Mouse (Mus musculus) forebrain, embryonic 12.5 days (tissue): ENCODE measurements around the gene Ppp1r32. TPM values are rescaled to one million over a fixed set of nuclear protein-coding genes. Genes with fewer than 3 reads are reported as not detected.

Experiments
- ATAC-seq: fragments of 200-750 bp; cut with Nextera tagmentation; 2 replicates; pipeline ENCODE4 v1.8.0; 2017; ENCODE audit warnings: moderate TSS enrichment; ENCODE audit not compliant: low FRiP score
- H3K27ac ChIP-seq: fragments of 300-500 bp; sonication (generic); 2 replicates; pipeline ENCODE4 v1.5.1; 2016; ENCODE audit warnings: mild to moderate bottlenecking
- H3K27me3 ChIP-seq: fragments of 300-500 bp; sonication (generic); 2 replicates; pipeline ENCODE4 v1.6.1; 2016; ENCODE audit warnings: mild to moderate bottlenecking
- H3K36me3 ChIP-seq: fragments of 300-500 bp; sonication (generic); replicated peaks from 2 replicates; pipeline ENCODE4 v1.6.1; 2016; ENCODE audit warnings: mild to moderate bottlenecking
- H3K4me1 ChIP-seq: fragments of 300-500 bp; sonication (generic); 2 replicates; pipeline ENCODE4 v1.6.1; 2016
- H3K4me2 ChIP-seq: fragments of 300-500 bp; sonication (generic); 2 replicates; pipeline ENCODE4 v1.6.1; 2016; ENCODE audit warnings: mild to moderate bottlenecking, moderate library complexity
- H3K4me3 ChIP-seq: fragments of 300-500 bp; sonication (generic); replicated peaks from 2 replicates; pipeline ENCODE4 v1.5.1; 2016; ENCODE audit warnings: mild to moderate bottlenecking
- H3K9ac ChIP-seq: fragments of 300-500 bp; sonication (generic); 2 replicates; pipeline ENCODE4 v1.6.1; 2016; ENCODE audit warnings: mild to moderate bottlenecking
- H3K9me3 ChIP-seq: fragments of 300-500 bp; sonication (generic); 2 replicates; pipeline ENCODE4 v1.6.1; 2016
- WGBS: fragments of 180-500 bp; shearing (Covaris S2); methylation state at CpG from one replicate; pipeline ENCODE4 v1.1.7; 2016; 5-methylcytosine and 5-hydroxymethylcytosine counted together
- polyA plus RNA-seq: library from polyadenylated mRNA; unstranded; fragments of >200 nt; fragmentation: Nextera tagmentation; extraction: Ambion mirVana; gene quantifications from 2 replicates; pipeline ENCODE4 v1.2.1, GENCODE M21; 2016

Gene Ppp1r32
- polyA plus RNA-seq, 1 experiment from 2014 or later = 0.97 TPM

DNA sequence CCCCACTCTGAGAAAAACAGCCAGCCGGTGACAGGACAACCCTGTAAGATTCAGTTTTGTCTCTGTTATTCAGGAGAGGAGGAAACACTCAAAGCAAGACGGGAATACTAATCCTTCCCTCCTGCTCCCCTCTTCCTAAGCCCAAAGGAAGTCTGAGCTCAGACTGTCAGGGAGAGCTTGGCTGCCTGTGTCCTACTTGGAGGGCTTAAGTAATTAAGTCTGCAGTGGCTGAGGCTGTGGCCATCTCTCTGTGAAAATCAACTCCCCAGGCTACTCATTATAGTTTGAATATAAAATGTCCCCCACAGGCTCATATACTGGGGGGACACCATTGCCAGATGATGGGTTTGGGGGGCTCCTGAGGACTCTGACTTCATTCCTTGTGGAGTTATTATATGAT lies 14.2 kb upstream of the Ppp1r32 start:
- Histone ChIP-seq H3K4me3 (no peak overlapping the region), H3K27me3 (no peaks in the 10 kb centered on the region), H3K27ac (no peak overlapping the region), H3K4me1 (peaks cover 6% of the 10 kb centered on the region; the same call in 1 of the 2 replicates), H3K9ac (no peak overlapping the region), H3K4me2 (no peak overlapping the region), H3K36me3 (peaks cover 26% of the 10 kb centered on the region), H3K9me3 (no peaks in the 10 kb centered on the region)
- WGBS = 54% methylated on average over 2 of the region's 2 CpGs
- ATAC-seq = no peak

- no peak for ATAC-seq
- peaks cover 12% of the 10 kb centered on the region for H3K36me3 ChIP-seq
- no peak overlapping the region for H3K9ac ChIP-seq
- H3K4me1 ChIP-seq = peaks cover 6% of the 10 kb centered on the region; the same call in 1 of the 2 replicates
- no peak overlapping the region for H3K27ac ChIP-seq
- no peak overlapping the region for H3K4me3 ChIP-seq
- no peak overlapping the region for H3K4me2 ChIP-seq
- no peaks in the 10 kb centered on the region for H3K9me3 ChIP-seq
- WGBS = 100% methylated on average over 1 of the region's 1 CpGs
- H3K27me3 ChIP-seq = no peaks in the 10 kb centered on the region
Observed at GRCm38 (mm10) chr19:10495670-10496069, 12.9 kb upstream of the Ppp1r32 start.

DNA sequence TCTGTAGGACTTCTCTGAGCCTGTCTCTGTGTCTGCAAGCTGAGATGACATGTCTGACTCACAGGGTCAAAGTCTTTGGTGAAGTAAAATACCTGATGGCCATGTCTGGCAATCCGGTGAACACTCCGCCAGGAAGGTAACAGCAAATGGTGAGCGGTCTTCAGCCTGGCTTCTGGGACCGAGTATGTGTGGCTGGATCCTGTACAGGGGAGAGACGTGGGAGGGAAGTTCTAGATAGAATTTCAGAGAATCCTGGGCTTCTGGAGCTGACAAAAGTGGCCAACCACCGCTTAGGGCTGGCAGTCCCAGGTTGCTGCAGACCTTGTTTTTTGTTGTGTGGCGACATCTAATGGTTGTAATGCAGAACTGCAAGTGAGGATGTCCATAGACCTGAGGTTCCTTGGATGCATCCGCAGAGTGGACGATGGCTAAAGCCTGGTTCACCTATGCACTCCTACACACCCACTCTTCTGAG lies 3.6 kb upstream of the Ppp1r32 start:
- no peaks in the 10 kb centered on the region for H3K9me3 ChIP-seq
- H3K4me3 ChIP-seq = no peak overlapping the region
- ATAC-seq = peak; percentile 74
- no peaks in the 10 kb centered on the region for H3K36me3 ChIP-seq
- no peak overlapping the region for H3K4me2 ChIP-seq
- 26% methylated on average over 9 of the region's 9 CpGs for WGBS
- H3K4me1 ChIP-seq = peaks cover 9% of the 10 kb centered on the region
- peaks cover 12% of the 10 kb centered on the region; the same call in 1 of the 2 replicates for H3K27me3 ChIP-seq
- H3K27ac ChIP-seq = no peak overlapping the region
- H3K9ac ChIP-seq = no peak overlapping the region

- Histone ChIP-seq H3K4me1 (peaks cover 9% of the 10 kb centered on the region), H3K27me3 (0 out of 2 replicates have a peak, but pooled peaks cover 3% of the 10 kb centered on the region), H3K27ac (no peak overlapping the region), H3K36me3 (no peaks in the 10 kb centered on the region), H3K9ac (no peak overlapping the region), H3K9me3 (no peaks in the 10 kb centered on the region), H3K4me2 (no peak overlapping the region), H3K4me3 (no peak overlapping the region)
- no peak for ATAC-seq
- 77% methylated on average over 4 of the region's 4 CpGs for WGBS
Observed at GRCm38 (mm10) chr19:10479541-10479940, 3.2 kb downstream of the Ppp1r32 start.

- 0 out of 2 replicates have a peak, but pooled peaks cover 2% of the 10 kb centered on the region for H3K4me1 ChIP-seq
- no peak for ATAC-seq
- 20% methylated on average over 6 of the region's 6 CpGs for WGBS
Observed at GRCm38 (mm10) chr19:10473779-10474178, 8.9 kb downstream of the Ppp1r32 start.

DNA sequence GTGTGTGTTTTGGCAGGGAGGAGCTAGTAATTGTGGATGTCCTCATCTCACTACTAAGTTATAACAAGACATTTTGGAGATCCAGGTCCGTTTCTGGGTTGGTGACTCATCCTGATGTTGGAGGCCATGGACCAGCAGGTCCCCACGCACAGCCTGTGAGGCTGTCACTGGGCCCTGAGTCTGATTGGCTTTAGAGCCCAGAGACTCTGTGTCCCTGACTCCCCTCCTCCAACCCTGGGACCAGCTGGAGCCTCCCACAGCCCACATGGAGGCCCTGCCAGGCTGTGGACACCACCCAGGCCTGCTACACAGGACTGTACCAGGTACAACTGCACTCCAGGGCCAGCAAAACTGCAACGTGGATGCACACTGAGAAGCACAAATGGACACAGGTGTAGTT lies 9.8 kb downstream of the Ppp1r32 start:
- WGBS = 85% methylated on average over 3 of the region's 3 CpGs
- ATAC-seq = no peak
- Histone ChIP-seq H3K27ac (no peak overlapping the region), H3K4me1 (0 out of 2 replicates have a peak, but pooled peaks cover 2% of the 10 kb centered on the region), H3K9ac (no peak overlapping the region), H3K27me3 (peaks cover 7% of the 10 kb centered on the region; the same call in 1 of the 2 replicates), H3K4me3 (no peak overlapping the region), H3K36me3 (no peaks in the 10 kb centered on the region), H3K4me2 (no peak overlapping the region), H3K9me3 (no peaks in the 10 kb centered on the region)

More at GRCm38 (mm10) chr19:10473779-10474178, 8.9 kb downstream of the Ppp1r32 start:
- Histone ChIP-seq H3K27ac (no peak overlapping the region), H3K4me2 (no peak overlapping the region), H3K9ac (no peak overlapping the region), H3K27me3 (peaks cover 7% of the 10 kb centered on the region; the same call in 1 of the 2 replicates), H3K4me3 (no peak overlapping the region), H3K36me3 (no peaks in the 10 kb centered on the region), H3K9me3 (no peaks in the 10 kb centered on the region)

DNA sequence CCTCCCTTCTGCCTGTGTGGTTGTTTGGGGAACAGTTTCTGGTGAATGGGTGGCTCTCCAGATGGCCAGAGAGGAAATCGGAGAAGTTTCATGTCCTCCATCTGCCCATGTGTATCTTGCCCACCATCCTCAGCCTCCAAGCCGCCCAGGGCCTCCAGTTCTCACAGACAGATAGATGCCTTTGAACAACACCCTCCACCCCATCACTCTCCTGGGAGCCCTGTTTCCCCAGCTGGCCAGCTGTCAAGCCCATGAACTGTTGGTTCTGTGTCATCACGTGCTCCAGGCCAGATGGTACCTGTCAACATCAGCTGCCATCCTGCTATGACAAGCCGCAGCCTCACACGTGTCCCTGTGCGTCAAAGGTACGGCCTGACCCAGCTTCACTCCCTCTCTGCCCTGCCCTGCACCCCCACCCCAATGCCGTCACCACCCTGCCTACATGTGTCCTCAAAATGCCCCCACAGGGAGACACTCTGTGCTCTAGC lies 13.5 kb downstream of the Ppp1r32 start:
- Histone ChIP-seq H3K36me3 (no peaks in the 10 kb centered on the region), H3K9ac (no peak overlapping the region), H3K27me3 (peaks cover 7% of the 10 kb centered on the region; the same call in 1 of the 2 replicates), H3K4me1 (peaks cover 5% of the 10 kb centered on the region), H3K9me3 (no peaks in the 10 kb centered on the region), H3K4me3 (no peak overlapping the region), H3K4me2 (no peak overlapping the region), H3K27ac (no peak overlapping the region)
- no peak for ATAC-seq
- WGBS = 68% methylated on average over 8 of the region's 8 CpGs

GRCm38 (mm10) chr19:10464427-10464826 lies 18.3 kb downstream of the Ppp1r32 start:
- no peaks in the 10 kb centered on the region for H3K9me3 ChIP-seq
- no peak for ATAC-seq
- 6% methylated on average over 4 of the region's 4 CpGs for WGBS
- no peak overlapping the region for H3K9ac ChIP-seq
- H3K36me3 ChIP-seq = no peaks in the 10 kb centered on the region
- H3K4me3 ChIP-seq = no peak overlapping the region
- no peak overlapping the region for H3K4me2 ChIP-seq
- H3K27ac ChIP-seq = no peak overlapping the region
- peaks cover 42% of the 10 kb centered on the region for H3K27me3 ChIP-seq
- H3K4me1 ChIP-seq = peaks cover 19% of the 10 kb centered on the region

DNA sequence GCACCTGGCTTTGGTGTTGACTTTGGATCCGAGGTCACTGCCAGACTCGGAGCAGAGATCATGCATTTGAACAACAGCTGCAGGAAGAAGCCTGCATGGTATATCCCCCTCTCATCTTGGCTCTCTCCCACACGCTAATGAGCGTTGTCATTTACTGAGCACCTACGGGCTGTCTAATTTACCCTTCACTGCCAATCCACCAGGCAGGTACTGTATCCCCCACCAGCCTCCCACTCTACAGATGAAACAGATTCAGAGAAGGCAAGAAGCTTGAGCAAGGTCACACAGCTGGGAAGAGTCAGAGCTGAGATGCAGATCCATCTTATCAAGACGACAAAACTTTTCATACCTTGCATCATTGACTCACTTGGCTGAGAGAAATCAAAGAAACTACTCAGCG lies 21.1 kb downstream of the Ppp1r32 start:
- H3K9me3 ChIP-seq = no peaks in the 10 kb centered on the region
- no peak overlapping the region for H3K27ac ChIP-seq
- WGBS = 51% methylated on average over 7 of the region's 7 CpGs
- no peak overlapping the region for H3K9ac ChIP-seq
- peaks cover 71% of the 10 kb centered on the region for H3K27me3 ChIP-seq
- peaks cover 37% of the 10 kb centered on the region for H3K4me1 ChIP-seq
- no peak overlapping the region for H3K4me3 ChIP-seq
- H3K4me2 ChIP-seq = no peak overlapping the region
- H3K36me3 ChIP-seq = no peaks in the 10 kb centered on the region
- no peak for ATAC-seq

- Histone ChIP-seq H3K9ac (no peak overlapping the region), H3K4me2 (no peak overlapping the region), H3K36me3 (no peaks in the 10 kb centered on the region), H3K4me1 (peaks cover 45% of the 10 kb centered on the region), H3K27me3 (peaks cover 88% of the 10 kb centered on the region), H3K27ac (no peak overlapping the region), H3K9me3 (no peaks in the 10 kb centered on the region), H3K4me3 (no peak overlapping the region)
- 53% methylated on average over 11 of the region's 11 CpGs for WGBS
- ATAC-seq = no peak
Observed at GRCm38 (mm10) chr19:10459907-10460306, 22.8 kb downstream of the Ppp1r32 start.

DNA sequence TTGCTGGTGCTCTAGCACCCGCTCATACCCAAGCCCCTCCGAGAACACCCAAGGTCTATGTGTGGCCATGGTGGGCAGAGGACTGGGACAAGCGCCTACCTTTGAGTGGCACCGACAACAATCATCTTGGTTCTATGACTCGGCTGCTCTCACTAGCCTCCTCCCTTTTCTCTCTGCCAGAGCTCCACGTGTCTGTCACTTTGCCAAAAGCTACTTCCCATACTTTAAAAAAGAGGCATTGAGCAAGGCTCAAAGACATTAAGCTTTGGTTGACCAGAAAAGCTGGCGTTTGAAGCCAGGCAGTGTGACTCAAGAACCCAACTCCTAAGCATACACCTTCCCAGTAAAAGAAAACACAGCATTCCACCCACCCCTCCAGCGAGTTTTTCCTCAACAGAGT lies 24.6 kb downstream of the Ppp1r32 start:
- peaks cover 40% of the 10 kb centered on the region for H3K4me1 ChIP-seq
- H3K27ac ChIP-seq = no peak overlapping the region
- H3K9ac ChIP-seq = no peak overlapping the region
- H3K36me3 ChIP-seq = no peaks in the 10 kb centered on the region
- 30% methylated on average over 8 of the region's 8 CpGs for WGBS
- no peak; the same call in 1 of the 2 replicates for ATAC-seq
- peaks cover 96% of the 10 kb centered on the region for H3K27me3 ChIP-seq
- H3K4me3 ChIP-seq = peak overlapping the region; percentile 55; the same call in 1 of the 2 replicates
- H3K9me3 ChIP-seq = no peaks in the 10 kb centered on the region
- H3K4me2 ChIP-seq = peak overlapping the region; percentile 95

- Histone ChIP-seq H3K4me2 (peak overlapping the region; percentile 95), H3K4me1 (peaks cover 40% of the 10 kb centered on the region), H3K36me3 (no peaks in the 10 kb centered on the region), H3K9ac (peak overlapping the region; percentile 44), H3K27me3 (peaks cover 98% of the 10 kb centered on the region), H3K4me3 (peak overlapping the region; percentile 55), H3K9me3 (no peaks in the 10 kb centered on the region), H3K27ac (peak overlapping the region; percentile 53; the same call in 1 of the 2 replicates)
- ATAC-seq = peak; percentile 95
- under 1% methylated on average over 33 of the region's 34 CpGs for WGBS
Observed at GRCm38 (mm10) chr19:10457484-10457800, 25.3 kb downstream of the Ppp1r32 start.
